Mouse (Mus musculus) cortical plate, adult 2 months (tissue): ENCODE data around the gene Arhgef15.

Experiments used
- CTCF ChIP-seq: fragments of 200-500 bp; IDR thresholded peaks from 2 replicates; pipeline ENCODE4 v1.5.1; 2011; ENCODE audit warnings: mild to moderate bottlenecking, control low read depth, low read length; ENCODE audit not compliant: insufficient read depth; ENCODE audit errors: extremely low read depth
- POLR2A ChIP-seq: fragments of 200-500 bp; IDR thresholded peaks from 2 replicates; pipeline ENCODE4 v1.6.1; 2011; ENCODE audit warnings: mild to moderate bottlenecking, low read length, control low read depth; ENCODE audit not compliant: insufficient read depth; ENCODE audit errors: extremely low read depth

GRCm38 (mm10) chr11:68968752-68969151 is 11.5 kb upstream of the Arhgef15 start:
- TF ChIP-seq POLR2A = no peak
- TF ChIP-seq CTCF = no peak
